Mouse (Mus musculus) adipocyte (in vitro differentiated cells): ENCODE data around the gene Snrnp40.

Source experiments
- DNase-seq: peaks from one replicate; pipeline ENCODE4 v3.0.0-alpha.2; 2016; ENCODE audit warnings: low spot score

Gene Snrnp40

DNA sequence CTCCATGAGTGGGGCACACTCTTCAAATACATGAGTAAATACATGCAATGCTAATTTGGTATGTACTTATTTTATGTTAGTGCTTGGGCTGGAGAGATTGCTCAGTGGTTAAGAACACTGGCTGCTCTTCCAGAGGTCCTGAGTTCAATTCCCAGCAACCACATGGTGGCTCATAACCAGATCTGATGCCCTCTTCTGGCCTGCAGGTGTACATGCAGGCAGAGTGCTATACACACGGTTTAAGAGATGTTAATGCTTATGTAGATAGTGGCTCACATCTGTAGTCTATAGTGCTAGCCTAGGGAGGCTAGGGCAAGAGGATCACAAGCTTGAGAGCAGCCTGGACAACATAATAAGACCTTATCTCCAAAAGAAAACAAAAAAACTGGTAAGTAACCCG, 20.5 kb downstream of the Snrnp40 start:
- no peak for DNase-seq

DNA sequence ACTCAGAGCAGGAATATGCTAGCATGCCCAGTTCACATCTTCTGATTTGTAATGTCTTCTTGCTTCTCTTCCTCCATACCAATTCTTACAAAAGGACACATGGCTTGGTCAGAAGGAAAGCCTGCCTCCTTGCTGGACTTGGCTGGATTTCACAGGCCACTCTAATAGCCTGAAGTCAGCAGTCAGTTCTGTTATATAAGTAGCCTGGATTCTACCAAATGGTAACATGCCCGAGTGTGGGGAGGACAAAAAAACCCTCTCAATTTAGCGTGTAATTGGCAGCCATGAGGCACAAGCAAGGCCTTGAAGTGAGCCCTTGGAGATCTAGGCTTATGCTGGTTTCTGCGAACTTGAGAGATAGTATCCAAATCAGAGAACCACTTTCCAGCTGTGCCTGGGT, 27.3 kb downstream of the Snrnp40 start:
- DNase-seq, result peak; percentile 71

DNA sequence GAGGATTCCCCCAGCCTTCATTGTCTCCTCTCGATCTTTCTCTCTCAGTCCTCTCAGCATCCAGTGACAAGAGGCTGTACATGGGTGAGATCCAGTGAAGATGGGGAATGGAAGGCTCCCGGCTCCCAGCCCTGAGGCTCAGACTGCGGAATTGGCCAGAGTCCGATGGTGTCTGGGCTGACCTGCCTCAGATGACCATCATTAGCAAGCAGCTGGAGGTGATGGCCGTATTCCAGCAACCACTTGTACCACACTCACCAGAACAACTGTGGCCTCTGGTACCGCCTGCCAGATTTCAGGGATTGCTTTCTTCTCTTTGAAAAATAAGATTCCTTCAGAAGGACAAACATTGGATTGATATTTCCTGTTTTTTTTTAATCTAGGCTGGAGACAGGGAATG, 29.6 kb downstream of the Snrnp40 start:
- DNase-seq, result no peak

GRCm38 (mm10) chr4:130389927-130390326, 30.0 kb downstream of the Snrnp40 start:
- DNase-seq, result no peak

DNA sequence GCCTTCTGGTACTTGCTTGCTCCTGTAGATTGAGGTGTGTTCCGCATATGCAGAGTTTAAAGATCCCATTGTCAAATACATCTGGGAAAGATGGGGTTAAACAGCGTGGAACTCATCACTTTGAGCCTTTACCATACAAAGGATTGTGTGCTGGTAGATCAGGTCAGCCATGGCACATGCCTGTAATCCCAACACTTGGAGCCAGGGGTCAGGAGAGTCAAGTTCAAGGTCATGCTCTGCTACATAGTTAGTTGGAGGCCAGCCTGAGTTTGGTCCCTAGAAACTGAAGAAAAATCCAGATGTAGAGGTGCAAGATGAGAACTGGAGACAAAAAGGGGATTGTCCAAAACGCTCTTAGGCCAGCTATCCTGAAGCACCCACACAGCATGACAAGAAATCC, 31.3 kb downstream of the Snrnp40 start:
- no peak for DNase-seq
